Comparison of ENCODE assay signal across 10 mouse cellular contexts in genomic region chr15:36987211-36987877, GRCm38 (mm10). TPM values are rescaled to one million over a fixed set of nuclear protein-coding genes. Genes with fewer than 3 reads are reported as not detected.
DNase-seq lines count a peak whose midpoint lies in the region; ATAC-seq lines count a peak whose summit lies in the region.
"Had no signal": no experiment of that assay in that cellular context is flagged by ENCODE, and none has a peak within 500 bp of the region (broad histone marks: within the 10 kb centered on the region; RNA-seq: fewer than 3 reads in every experiment).

No protein-coding gene starts in this region.

- no peaks in the 10 kb centered on the region for H3K36me3 ChIP-seq in forebrain, embryonic 16.5 days (ENCODE audit: control insufficient read depth, insufficient read depth)
- H3K36me3 ChIP-seq in limb, embryonic 12.5 days = 0 out of 2 replicates have a peak, but pooled peaks cover 2% of the 10 kb centered on the region
- H3K36me3 ChIP-seq: embryonic facial prominence, embryonic 12.5 days; liver, embryonic 15.5 days had no signal

- peak; percentile 43; the same call in 1 of the 2 replicates for ATAC-seq in forebrain, embryonic 16.5 days
- ATAC-seq in limb, embryonic 12.5 days (ENCODE audit: insufficient number of reproducible peaks, insufficient read depth, low FRiP score, low TSS enrichment, low read depth) = no peak

- H3K27ac ChIP-seq in forebrain, embryonic 16.5 days (ENCODE audit: low read length) = no peak overlapping the region
- H3K27ac ChIP-seq in limb, embryonic 12.5 days = peak overlapping the region; percentile 23; the same call in 1 of the 2 replicates
- H3K27ac ChIP-seq: embryonic facial prominence, embryonic 12.5 days; liver, embryonic 15.5 days had no signal

- no peaks in the 10 kb centered on the region for H3K9me3 ChIP-seq in forebrain, embryonic 16.5 days (ENCODE audit: control insufficient read depth, low read length)
- no peaks in the 10 kb centered on the region for H3K9me3 ChIP-seq in limb, embryonic 12.5 days
- H3K9me3 ChIP-seq: embryonic facial prominence, embryonic 12.5 days; liver, embryonic 15.5 days had no signal

- 52% methylated on average over 6 of the region's 6 CpGs for WGBS in forebrain, embryonic 16.5 days
- 66% methylated on average over 6 of the region's 6 CpGs for WGBS in limb, embryonic 12.5 days

- no peak overlapping the region for H3K4me3 ChIP-seq in forebrain, embryonic 16.5 days (replicated peaks; ENCODE audit: low read length)
- no peak overlapping the region for H3K4me3 ChIP-seq in limb, embryonic 12.5 days (replicated peaks)
- H3K4me3 ChIP-seq: embryonic facial prominence, embryonic 12.5 days; liver, embryonic 15.5 days had no signal

- DNase-seq in heart, adult 9 months (ENCODE audit: low spot score in 2 of 2) = peak; percentile 54 to 59
- DNase-seq in heart, adult 8-10 months (ENCODE audit: low spot score) = no peak
- DNase-seq in B cell, adult 2 months = peak; percentile 50
- DNase-seq in embryo, embryonic 11 days = no peak
- no peak for DNase-seq in adrenal gland, postnatal 14 days
- no peak for DNase-seq in gastrocnemius, postnatal 4 days (ENCODE audit: low spot score in 2 of 2)

- no peaks in the 10 kb centered on the region for H3K27me3 ChIP-seq in forebrain, embryonic 16.5 days (replicated peaks; ENCODE audit: control insufficient read depth, insufficient read depth, low read length)
- H3K27me3 ChIP-seq in limb, embryonic 12.5 days = no peaks in the 10 kb centered on the region
- H3K27me3 ChIP-seq: embryonic facial prominence, embryonic 12.5 days; liver, embryonic 15.5 days had no signal

- peaks cover 11% of the 10 kb centered on the region; the same call in 1 of the 2 replicates for H3K4me1 ChIP-seq in forebrain, embryonic 16.5 days (replicated peaks; ENCODE audit: control insufficient read depth, insufficient read depth, low read length)
- peaks cover 23% of the 10 kb centered on the region for H3K4me1 ChIP-seq in limb, embryonic 12.5 days (replicated peaks)

- no peak overlapping the region for H3K4me2 ChIP-seq in forebrain, embryonic 16.5 days (ENCODE audit: low read length)
- no peak overlapping the region for H3K4me2 ChIP-seq in limb, embryonic 12.5 days
- H3K4me2 ChIP-seq: embryonic facial prominence, embryonic 12.5 days; liver, embryonic 15.5 days had no signal

- no peak overlapping the region for H3K9ac ChIP-seq in forebrain, embryonic 16.5 days (replicated peaks; ENCODE audit: low read depth, low read length)
- H3K9ac ChIP-seq in limb, embryonic 12.5 days (replicated peaks) = no peak overlapping the region
- H3K9ac ChIP-seq: embryonic facial prominence, embryonic 12.5 days; liver, embryonic 15.5 days had no signal

RNA-seq across cellular contexts. Expression of gene Zfp706, which starts 20.2 kb away (rescaled TPM):
- 100 to 1,000 TPM; 214 to 231 (median 227) TPM for total RNA-seq in heart, adult 8-10 months (2022)
- 479 and 536 TPM in 2 replicates for polyA plus RNA-seq in forebrain, embryonic 16.5 days (2015; fragmentation: Nextera tagmentation; extraction: Ambion mirVana)
- polyA plus RNA-seq in limb, embryonic 12.5 days (2016; fragmentation: Nextera tagmentation; extraction: Ambion mirVana) = 444 and 475 TPM in 2 replicates
- 176 and 193 TPM in 2 replicates for total RNA-seq in adrenal gland, postnatal 14 days (2021)
- total RNA-seq in gastrocnemius, postnatal 4 days (2021) = 100 to 1,000 TPM; 206 to 237 TPM

Comparison
In these comparisons a context has a peak if more than half of its experiments do, and no peak if none do; other contexts are left out.
1. DNase-seq: peak in heart, adult 9 months (2 of 2) and B cell, adult 2 months (2 of 2); none in heart, adult 8-10 months (single experiment), embryo, embryonic 11 days (single experiment), adrenal gland, postnatal 14 days (single experiment) and gastrocnemius, postnatal 4 days (0 of 2).